Mouse (Mus musculus) hindbrain, embryonic 11.5 days (tissue): ENCODE measurements around the gene Mrps9. TPM values are rescaled to one million over a fixed set of nuclear protein-coding genes. Genes with fewer than 3 reads are reported as not detected.

Source experiments
- ATAC-seq: fragments of 200-750 bp; cut with Nextera tagmentation; 2 replicates; pipeline ENCODE4 v1.8.0; 2017; ENCODE audit warnings: mild to moderate bottlenecking, moderate TSS enrichment, moderate library complexity; ENCODE audit not compliant: low FRiP score
- DNase-seq: peaks from one replicate; pipeline ENCODE4 v3.0.0-alpha.2; 2015; ENCODE audit warnings: low spot score
- H3K27ac ChIP-seq: fragments of 300-500 bp; sonication (generic); 2 replicates; pipeline ENCODE4 v1.5.1; 2014; ENCODE audit warnings: mild to moderate bottlenecking, low read depth, low read length
- H3K27me3 ChIP-seq: fragments of 300-500 bp; sonication (generic); 2 replicates; pipeline ENCODE4 v1.6.1; 2014; ENCODE audit warnings: mild to moderate bottlenecking, low read length, moderate library complexity, mixed read lengths; ENCODE audit not compliant: control insufficient read depth, insufficient read depth
- H3K36me3 ChIP-seq: fragments of 300-500 bp; sonication (generic); 2 replicates; pipeline ENCODE4 v1.6.1; 2014; ENCODE audit warnings: mild to moderate bottlenecking, low read length, moderate library complexity, mixed read lengths; ENCODE audit not compliant: control insufficient read depth, insufficient read depth
- H3K4me1 ChIP-seq: fragments of 300-500 bp; sonication (generic); replicated peaks from 2 replicates; pipeline ENCODE4 v1.6.1; 2014; ENCODE audit warnings: low read length, mixed read lengths; ENCODE audit not compliant: control insufficient read depth, insufficient read depth
- H3K4me2 ChIP-seq: fragments of 300-500 bp; sonication (generic); replicated peaks from 2 replicates; pipeline ENCODE4 v1.6.1; 2014; ENCODE audit warnings: mild to moderate bottlenecking, low read depth, low read length
- H3K4me3 ChIP-seq: fragments of 300-500 bp; sonication (generic); 2 replicates; pipeline ENCODE4 v1.5.1; 2014; ENCODE audit warnings: low read depth, low read length
- H3K9ac ChIP-seq: fragments of 300-500 bp; sonication (generic); 2 replicates; pipeline ENCODE4 v1.6.1; 2014; ENCODE audit warnings: low read depth, low read length
- H3K9me3 ChIP-seq: fragments of 300-500 bp; sonication (generic); 2 replicates; pipeline ENCODE4 v1.6.1; 2016; ENCODE audit warnings: low read length; ENCODE audit not compliant: control insufficient read depth
- WGBS: fragments of 180-500 bp; shearing (Covaris S2); extraction: QIAGEN DNeasy Blood & Tissue Kit; methylation state at CpG from one replicate; pipeline ENCODE4 v1.1.7; 2014; 5-methylcytosine and 5-hydroxymethylcytosine counted together
- polyA plus RNA-seq: library from polyadenylated mRNA; unstranded; fragments of >200 nt; fragmentation: Nextera tagmentation; extraction: Ambion mirVana; gene quantifications from 2 replicates; pipeline ENCODE4 v1.2.1, GENCODE M21; 2014

The Mrps9 gene
- polyA plus RNA-seq, 1 experiment from 2014 or later = 56.5 TPM

- no peak overlapping the region for H3K27ac ChIP-seq
- no peak overlapping the region for H3K9ac ChIP-seq
- H3K27me3 ChIP-seq = no peaks in the 10 kb centered on the region
- DNase-seq = peak; percentile 13
- no peak overlapping the region for H3K4me2 ChIP-seq
- WGBS = 53% methylated on average over 5 of the region's 5 CpGs
- H3K4me3 ChIP-seq = no peak overlapping the region
- ATAC-seq = no peak
- no peaks in the 10 kb centered on the region for H3K36me3 ChIP-seq
- H3K9me3 ChIP-seq = no peaks in the 10 kb centered on the region
- H3K4me1 ChIP-seq = no peaks in the 10 kb centered on the region
These were observed 72.9 kb downstream of the Mrps9 start for GRCm38 (mm10) chr1:42923924-42924323.

- no peak overlapping the region for H3K4me2 ChIP-seq
- DNase-seq (no peak), ATAC-seq (no peak)
- H3K9me3 ChIP-seq = no peaks in the 10 kb centered on the region
- H3K36me3 ChIP-seq = no peaks in the 10 kb centered on the region
- H3K4me1 ChIP-seq = no peaks in the 10 kb centered on the region
- no peaks in the 10 kb centered on the region for H3K27me3 ChIP-seq
- WGBS = 79% methylated on average over 1 of the region's 1 CpGs
- no peak overlapping the region for H3K4me3 ChIP-seq
- no peak overlapping the region for H3K9ac ChIP-seq
- no peak overlapping the region for H3K27ac ChIP-seq
These were observed 82.6 kb downstream of the Mrps9 start for GRCm38 (mm10) chr1:42933613-42934012.

- Histone ChIP-seq H3K4me2 (no peak overlapping the region), H3K9me3 (no peaks in the 10 kb centered on the region), H3K27ac (no peak overlapping the region), H3K4me1 (no peaks in the 10 kb centered on the region), H3K36me3 (no peaks in the 10 kb centered on the region), H3K4me3 (no peak overlapping the region), H3K9ac (no peak overlapping the region), H3K27me3 (no peaks in the 10 kb centered on the region)
- no peak for DNase-seq
- ATAC-seq = no peak
- WGBS = 84% methylated on average over 4 of the region's 4 CpGs
These were observed 97.5 kb downstream of the Mrps9 start for GRCm38 (mm10) chr1:42948486-42948885.

GRCm38 (mm10) chr1:42952734-42953481, 101.9 kb downstream of the Mrps9 start, which contains the start of gene Gpr45:
TSS of gene Gpr45 (plus strand) at chr1:42952872.
- under 1% methylated on average over 54 of the region's 71 CpGs for WGBS
- H3K36me3 ChIP-seq = no peaks in the 10 kb centered on the region

DNA sequence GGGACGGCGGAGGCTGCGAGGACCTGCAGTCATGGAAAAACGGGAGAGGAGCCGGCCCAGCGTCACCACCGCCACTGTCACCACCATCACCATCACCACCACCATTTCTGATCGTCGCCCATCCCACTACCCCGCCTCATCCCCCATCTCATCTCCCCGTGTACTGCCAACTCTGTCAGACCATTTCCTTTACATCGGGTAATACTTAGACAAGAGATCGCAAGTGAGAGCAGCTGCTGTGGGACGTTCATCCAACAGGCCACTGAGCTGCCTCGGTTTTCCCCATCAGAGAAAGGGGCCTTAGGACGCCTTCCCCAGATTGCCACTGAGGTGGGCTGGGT, 102.4 kb downstream of the Mrps9 start:
- Histone ChIP-seq H3K27me3 (no peaks in the 10 kb centered on the region), H3K4me2 (peak overlapping the region; percentile 70), H3K4me1 (no peaks in the 10 kb centered on the region), H3K9me3 (no peaks in the 10 kb centered on the region), H3K27ac (peak overlapping the region; percentile 85), H3K9ac (peak overlapping the region; percentile 97), H3K4me3 (peak overlapping the region; percentile 71), H3K36me3 (no peaks in the 10 kb centered on the region)
- ATAC-seq = peak; percentile 62
- 2% methylated on average over 14 of the region's 16 CpGs for WGBS
- DNase-seq = no peak

More at GRCm38 (mm10) chr1:42952734-42953481, 101.9 kb downstream of the Mrps9 start, which contains the start of gene Gpr45:
- Histone ChIP-seq H3K9ac (peak within 1 kb of the TSS; percentile 97), H3K4me3 (peak within 1 kb of the TSS; percentile 71), H3K4me2 (peak within 1 kb of the TSS; percentile 70), H3K27ac (peak within 1 kb of the TSS; percentile 85), H3K9me3 (no peaks in the 10 kb centered on the region), H3K27me3 (no peaks in the 10 kb centered on the region), H3K4me1 (no peaks in the 10 kb centered on the region)
- DNase-seq = peak; percentile 80
- ATAC-seq = peak; percentile 94

Other genes with a start within 250 kb of the Mrps9 start
- gene Pou3f3, start 155.5 kb upstream of the Mrps9 start, polyA plus RNA-seq = 20.7 and 22.3 TPM in 2 replicates
- 15.2 and 15.7 TPM in 2 replicates for gene Gpr45, start 101.6 kb downstream of the Mrps9 start, polyA plus RNA-seq
- gene Tgfbrap1, start 247.4 kb downstream of the Mrps9 start, polyA plus RNA-seq = 15.1 and 17.2 TPM in 2 replicates
- 39.3 and 44.5 TPM in 2 replicates for gene AI597479, start 247.5 kb downstream of the Mrps9 start, polyA plus RNA-seq